Mouse (Mus musculus) c-Kit-positive CD71-positive TER-119-negative erythroid progenitor cells, embryonic 14.5 days (primary cell): ENCODE data around the gene Lifr.

ENCODE experiments used
- DNase-seq: peaks from one replicate; pipeline ENCODE4 v3.0.0-alpha.2; 2013; ENCODE audit warnings: low read depth

The Lifr gene

DNA sequence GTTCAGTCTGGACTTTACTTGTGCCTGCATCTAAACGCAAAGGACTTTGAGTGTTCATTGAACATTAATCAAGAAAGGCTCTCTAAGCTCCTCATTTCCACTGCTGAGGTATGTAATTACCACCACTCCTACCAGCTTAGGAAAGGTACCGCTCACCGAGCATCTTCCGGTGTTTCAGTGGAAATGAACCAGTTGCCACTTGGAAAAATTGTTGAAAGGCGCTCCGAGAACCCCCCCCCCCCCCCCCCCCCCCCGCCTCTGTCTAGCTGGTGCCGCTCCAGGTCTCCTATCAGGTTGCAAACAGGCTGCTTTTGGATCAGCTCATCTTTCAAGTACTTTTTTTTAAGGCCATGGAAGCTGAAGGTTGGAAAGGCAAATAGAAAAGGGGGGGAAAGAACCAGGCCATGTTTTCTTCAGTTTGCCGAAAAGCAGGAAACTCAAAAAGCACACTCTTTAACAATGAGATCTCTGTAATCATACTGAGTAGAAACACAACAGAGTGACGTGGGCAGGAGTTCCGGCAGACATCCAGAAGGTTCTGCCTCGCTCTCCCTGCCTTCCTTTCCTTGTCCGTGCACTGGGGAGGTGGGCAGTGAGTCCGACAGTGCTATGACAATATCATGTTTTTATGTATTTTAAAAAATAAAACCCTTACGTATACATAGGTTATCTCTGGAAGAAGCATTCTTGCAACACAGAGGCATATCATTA, 9.3 kb upstream of the Lifr start:
- DNase-seq, result no peak

DNA sequence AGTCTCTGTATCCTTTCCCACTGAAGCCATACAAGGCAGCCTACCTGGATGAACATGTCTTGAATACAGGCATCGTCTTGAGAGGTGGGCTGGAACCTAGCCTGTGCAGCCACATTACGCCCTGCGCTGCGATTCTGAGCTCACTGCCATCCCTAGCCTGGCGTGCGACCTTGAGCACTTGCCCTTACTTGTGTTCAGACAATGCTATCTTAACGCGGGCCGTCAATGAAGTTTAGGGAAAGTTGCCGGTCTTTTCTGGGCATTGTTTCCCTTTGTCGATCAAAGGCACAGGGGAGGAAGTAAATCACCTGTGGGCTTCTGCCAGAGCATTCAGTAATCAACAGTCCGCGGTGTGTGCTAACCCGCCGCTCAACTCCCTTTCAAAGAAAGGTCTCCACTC, 8.6 kb upstream of the Lifr start:
- DNase-seq, result no peak

GRCm38 (mm10) chr15:7082901-7083300, 7.5 kb upstream of the Lifr start:
- DNase-seq, result no peak

DNA sequence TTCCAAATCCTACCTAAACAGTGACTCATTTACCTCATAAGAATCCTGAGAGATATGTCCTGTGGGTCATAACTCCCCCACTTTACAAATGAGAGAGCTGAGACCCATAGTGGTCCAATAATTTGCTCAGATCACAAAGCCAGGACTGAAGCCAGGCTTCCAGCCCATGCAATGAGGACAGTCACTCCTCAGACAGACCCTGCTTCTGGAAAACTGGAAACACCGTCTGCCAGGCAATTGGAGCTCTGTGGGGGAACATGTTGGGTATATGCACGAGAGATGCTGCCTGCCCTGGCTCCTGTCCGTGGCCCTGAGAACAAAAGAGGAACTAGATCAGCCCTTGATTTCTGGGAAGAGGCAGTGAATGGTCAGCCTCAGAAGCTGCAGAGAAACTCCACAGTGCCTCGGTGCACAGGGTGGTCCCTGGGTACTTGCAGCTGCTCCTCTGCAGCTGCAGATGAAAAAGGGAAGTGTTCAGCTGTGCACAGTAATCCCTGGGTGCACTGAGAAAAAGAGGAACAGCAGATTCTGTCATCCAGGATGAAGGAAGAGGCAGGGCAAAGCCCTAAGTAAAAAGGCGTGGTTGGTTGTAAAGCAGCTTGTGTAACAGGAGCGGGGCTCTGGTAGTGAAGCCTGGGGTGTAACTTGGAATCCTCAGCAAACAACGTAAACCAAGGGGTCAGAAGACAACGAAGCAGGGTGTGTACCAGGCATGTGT, 5.5 kb upstream of the Lifr start:
- no peak for DNase-seq

GRCm38 (mm10) chr15:7088691-7089090, 1.7 kb upstream of the Lifr start:
- no peak for DNase-seq

- DNase-seq, result no peak
Measured at GRCm38 (mm10) chr15:7092321-7092720, 1.9 kb downstream of the Lifr start.

- no peak for DNase-seq
Measured at GRCm38 (mm10) chr15:7099406-7099805, 9.0 kb downstream of the Lifr start.

DNA sequence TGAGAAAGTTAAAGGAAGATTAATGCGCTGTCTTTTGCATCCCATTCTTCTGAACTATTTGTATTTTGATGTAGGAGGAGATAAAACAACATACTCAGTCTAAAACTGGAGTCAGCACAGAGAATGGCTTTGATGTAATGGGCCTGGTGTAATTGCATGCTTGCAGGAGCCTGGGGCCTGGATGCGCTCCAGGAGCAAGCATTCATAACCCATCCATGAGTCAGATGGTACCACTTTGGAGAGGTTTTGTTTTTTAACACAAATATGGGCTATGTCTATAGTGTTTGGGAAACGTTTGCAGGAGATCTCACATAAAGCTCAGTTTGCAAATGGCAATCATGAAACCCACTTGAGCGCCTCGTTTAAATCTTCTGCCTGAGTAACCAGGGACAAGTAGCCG, 9.8 kb downstream of the Lifr start:
- no peak for DNase-seq

- DNase-seq, result no peak
Measured at GRCm38 (mm10) chr15:7103051-7103450, 12.6 kb downstream of the Lifr start.

DNA sequence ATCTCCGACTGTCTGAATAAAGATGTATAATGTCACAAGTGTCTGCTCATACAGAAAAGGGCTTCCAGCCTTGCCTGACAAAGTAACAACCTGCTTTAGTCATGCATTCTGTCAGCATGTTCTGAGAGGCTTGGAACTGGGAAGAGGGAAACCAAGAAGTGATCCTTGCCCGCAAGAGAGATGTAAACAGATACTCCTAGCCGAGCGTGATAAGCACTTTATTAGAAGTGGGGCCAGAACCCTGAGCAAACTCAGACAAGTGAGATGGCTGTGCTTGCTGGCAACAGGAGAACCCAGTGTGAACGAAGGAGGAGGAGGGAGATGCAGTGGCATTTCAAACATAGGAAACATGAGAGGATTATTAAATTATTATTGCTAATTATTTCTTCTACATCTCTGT, 14.8 kb downstream of the Lifr start:
- no peak for DNase-seq

DNA sequence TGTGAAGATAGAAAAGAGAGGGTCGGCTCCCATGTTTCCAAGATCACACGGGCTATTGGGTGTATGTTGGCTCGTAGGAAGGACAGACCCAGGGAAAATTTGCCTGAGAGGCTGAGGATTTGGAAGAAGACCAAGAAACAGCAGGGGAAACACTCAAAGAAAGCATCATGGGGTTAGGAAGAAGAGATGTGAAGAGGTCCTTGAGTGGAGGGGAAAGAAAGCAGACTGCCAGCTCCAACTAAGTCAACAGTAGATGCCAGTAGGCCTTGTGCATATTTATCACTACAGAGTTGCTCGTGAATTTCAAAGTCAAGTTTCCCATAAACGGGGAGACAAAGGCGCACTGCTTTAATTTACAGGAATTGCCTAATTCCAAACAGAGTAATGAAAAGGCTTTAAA, 17.7 kb downstream of the Lifr start:
- DNase-seq, result no peak

DNA sequence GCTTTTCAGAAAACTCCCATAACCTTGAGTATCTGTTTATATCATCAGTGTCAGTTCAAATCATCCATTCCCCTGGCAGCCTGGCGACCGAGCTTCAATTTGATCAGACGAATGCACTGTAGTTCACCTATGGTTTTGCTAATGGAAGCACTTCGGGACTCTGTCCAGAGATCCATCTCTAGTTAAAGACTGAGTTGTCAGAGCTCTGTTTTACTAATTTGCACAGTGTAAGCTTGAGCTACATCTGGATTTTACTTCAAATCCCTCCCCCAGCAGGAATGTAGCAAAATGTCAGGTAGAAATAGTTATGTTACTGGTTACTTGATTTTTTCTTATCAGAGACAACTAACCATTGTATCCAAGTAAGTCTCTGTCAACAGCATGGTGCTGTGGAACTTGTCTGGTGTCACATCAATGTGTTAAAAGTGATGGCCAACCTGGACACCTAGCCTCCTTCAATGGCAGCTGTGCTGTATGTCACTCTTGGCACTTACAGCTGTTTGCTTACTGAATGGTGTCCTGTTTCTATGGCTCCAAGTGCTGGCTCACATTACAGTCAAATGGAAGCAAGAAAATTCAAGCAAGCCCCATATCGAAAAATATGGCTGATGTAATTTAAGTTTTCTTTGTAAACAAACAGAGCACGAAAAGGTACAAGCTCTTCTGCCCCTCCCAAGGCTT, 22.0 kb downstream of the Lifr start:
- no peak for DNase-seq

DNA sequence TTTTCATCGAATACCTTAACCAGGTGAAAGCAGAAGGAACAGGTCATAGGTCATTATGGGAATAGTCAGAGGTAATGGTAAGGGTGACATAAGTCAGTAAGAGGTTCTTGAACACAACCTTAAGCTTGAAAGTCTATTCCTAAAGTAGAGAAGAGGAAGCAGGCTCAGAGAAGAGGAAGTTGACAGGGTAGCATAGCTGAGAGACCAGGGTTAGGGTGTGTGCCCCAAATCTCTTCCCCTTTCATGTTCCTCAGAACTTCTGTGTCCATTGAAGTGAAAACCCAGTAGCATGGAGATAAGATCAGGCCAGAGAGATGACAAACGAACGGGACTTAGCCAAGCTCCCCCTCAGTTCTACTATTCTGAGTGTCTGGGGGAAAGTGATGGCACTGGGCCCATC, 23.5 kb downstream of the Lifr start:
- DNase-seq, result no peak

DNA sequence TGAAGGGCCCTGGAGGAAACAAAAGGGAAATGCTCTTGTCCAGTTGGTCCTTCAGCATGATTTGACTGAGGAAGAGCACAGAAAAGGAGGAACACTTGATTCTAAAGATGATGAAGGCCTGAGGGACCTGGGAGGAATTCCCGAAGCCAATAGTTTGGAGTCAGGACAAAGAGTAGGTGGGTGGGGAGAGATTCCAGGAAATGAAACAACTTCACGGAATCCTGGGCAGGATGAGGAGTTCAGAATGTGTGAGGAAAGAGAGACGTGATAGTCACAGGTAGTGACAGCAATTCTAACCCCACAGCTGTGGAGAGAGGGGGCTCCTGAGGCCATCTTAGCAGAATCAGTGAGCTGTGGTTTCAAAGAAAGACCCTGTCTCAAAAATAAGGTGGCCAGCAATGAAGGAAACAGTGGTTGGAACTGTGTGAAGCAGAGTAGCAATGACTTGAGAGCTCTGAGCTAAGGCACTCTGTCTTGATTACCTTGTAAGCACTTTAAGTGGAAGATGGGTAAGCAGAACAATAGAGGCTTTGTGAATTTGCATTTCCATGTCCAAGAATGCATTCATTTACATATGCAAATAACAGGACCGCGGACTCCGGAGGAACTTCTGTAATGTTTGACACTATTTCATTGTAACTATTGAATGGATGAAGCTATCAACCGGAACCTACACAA, 25.1 kb downstream of the Lifr start:
- DNase-seq, result no peak

DNA sequence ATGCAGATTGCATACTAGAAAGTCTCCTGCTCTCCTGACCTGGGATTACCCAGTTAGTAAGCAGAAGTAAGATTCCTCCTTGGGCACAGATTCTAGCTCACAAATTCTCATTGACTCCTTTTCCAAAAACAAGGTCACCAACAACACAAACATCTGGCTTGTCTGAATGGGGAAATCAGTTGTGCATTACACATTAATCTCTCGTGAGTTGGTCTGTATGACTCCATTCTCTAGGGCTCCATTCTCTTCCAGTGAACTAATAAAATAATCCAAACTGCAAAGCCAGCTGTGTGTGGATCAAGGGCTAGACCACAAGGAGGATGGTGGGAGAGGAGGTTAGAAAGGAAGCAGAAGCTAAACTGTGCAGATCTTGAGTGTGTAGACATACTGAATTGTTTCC, 25.8 kb downstream of the Lifr start:
- DNase-seq, result no peak

- no peak for DNase-seq
Measured at GRCm38 (mm10) chr15:7116699-7117098, 26.3 kb downstream of the Lifr start.

GRCm38 (mm10) chr15:7117944-7118343, 27.5 kb downstream of the Lifr start:
- DNase-seq, result no peak

- DNase-seq, result no peak
Measured at GRCm38 (mm10) chr15:7118849-7119248, 28.4 kb downstream of the Lifr start.

DNA sequence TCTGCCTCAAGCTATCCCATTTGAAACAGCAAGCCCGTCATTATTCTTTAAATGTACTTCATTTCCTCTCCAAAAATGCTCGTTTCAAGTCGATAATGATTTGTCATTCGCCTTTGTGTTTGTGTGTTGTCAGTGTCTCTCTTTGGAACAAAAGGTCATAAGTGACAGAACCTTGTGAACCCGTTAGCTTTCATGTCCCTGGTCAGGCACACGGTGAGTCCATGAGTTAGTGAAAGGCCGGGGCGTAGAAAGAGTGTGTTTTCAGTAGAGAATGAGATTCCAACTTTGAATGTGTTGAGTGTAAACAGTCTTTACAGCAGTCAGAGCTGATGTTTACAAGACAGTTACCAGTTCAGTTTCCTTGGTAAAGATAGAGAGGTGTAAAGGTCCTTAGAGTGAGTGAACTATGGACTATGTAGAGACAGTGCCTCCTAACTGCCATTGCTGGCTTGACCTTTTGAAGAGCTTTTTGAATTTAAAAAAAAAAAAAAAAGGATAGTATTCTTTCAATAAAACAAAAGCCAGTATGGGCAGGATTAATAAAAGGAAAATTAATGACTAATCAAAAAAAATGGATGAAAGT, 29.6 kb downstream of the Lifr start:
- DNase-seq, result no peak

DNA sequence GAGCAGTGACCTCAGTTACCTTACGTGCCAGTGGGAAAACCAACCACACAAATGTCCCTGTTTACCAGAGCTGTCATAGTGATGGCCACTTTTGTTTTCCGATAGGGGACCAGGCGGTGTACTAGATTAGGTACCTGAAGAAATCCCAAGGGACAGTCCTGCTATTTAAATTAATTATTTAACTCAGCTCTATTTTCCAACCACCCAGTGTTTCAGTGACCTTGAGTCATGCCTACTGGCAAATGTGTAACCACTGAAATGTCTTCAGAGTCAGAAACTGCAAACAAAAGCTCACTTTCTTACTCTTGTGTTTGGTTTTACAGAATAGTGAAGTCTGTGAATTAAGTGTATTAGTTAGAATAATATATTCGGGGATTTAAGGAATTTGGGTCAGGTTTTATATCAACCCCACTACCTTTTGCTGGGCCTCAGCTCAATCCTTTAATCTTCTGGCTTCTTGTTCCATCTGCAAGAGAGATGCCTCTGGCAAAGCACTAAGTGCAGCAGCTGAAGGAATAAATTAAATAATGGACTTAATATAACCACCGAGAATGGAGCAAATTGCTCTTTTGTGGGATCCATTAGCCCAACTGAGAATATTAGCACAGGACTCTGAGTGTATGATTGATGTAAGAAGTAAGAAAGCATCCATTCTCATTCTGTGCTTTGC, 33.5 kb downstream of the Lifr start:
- DNase-seq, result no peak

GRCm38 (mm10) chr15:7126171-7126570, 35.8 kb downstream of the Lifr start:
- no peak for DNase-seq

- DNase-seq, result no peak
Measured at GRCm38 (mm10) chr15:7128627-7129126, 38.3 kb downstream of the Lifr start.
